Mouse (Mus musculus) NIH3T3 (cell line): Measurements from ENCODE around the gene Snx13.

Experiments
- DNase-seq: peaks from one replicate; pipeline ENCODE4 v3.0.0-alpha.2; 2012; ENCODE audit warnings: low read depth

The Snx13 gene

DNA sequence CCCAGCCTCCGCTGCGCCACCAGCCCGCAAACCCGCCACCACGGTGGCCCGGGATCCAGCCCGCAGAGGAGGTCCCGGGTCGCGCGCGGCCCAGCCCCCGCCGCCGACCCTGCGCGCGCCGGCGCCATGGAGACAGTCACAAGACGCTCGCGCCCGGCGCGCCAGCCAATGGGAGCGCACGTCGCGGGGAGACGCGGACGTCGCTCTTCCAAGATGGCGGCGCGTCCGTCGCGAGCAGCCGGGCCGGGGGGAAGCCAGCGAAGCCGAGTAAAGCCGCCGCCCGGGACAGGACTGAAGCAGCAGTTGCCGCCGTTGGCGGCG is at the start of gene Snx13:
Snx13 (plus strand) TSS at position 188 of the 321 bp plus-strand sequence.
- DNase-seq: peak; percentile 96

DNA sequence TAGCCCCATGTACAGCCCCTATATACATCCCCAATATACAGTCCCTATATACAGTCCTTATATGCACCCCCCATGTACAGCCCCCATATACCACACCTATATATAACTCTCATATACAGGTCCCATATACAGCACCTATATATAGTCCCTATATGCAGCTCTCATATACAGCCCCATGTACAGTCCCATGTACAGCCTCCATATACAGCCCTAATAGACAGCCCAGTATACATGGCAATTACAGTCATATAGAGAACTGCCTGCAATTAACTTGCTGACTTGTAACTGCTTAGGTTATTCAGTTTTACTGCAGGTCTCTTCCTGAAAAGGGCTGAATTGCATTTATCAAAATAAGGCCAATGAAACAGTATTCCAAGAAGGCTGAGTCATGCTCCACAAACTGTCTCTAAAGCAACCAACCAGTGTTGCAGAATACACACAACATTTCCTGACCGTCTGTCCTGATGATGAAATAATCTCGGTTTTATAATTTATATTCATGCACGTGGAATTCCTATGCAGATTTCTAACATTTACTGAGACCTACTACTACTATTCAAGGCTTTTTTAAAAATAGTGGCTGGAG is 49.3 kb upstream of the Snx13 start:
- DNase-seq: peak; percentile 52

DNA sequence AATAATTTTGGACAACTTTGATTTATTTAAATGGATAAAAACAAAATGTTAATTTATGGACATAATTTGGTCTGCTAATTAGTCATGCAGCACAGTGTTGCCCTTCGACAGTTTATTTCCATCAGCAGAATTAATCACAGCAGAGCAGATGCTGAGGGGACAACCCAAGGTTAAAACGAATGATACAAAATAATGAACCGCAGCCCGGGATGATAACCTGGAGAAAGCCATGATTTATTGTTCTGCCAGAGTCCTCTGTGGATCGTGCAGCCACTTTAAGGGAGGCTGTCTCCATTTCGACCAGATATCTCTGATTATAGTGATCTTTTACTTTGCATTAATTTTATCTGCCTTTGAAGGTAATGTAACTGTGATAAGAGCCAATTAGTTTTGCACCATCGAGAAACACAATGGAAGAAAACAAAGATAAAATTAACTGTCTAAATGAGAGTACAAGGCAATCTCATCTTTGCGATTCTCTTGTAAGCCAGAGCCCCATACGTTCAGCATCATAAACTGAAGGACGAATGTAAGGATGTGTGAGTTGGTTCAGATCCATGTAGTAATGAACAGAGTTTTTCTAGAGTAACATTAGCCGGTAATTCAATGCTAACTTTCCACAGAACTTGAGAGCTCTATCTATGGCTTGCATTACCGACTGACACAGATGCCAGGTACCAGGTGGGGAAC is 48.1 kb upstream of the Snx13 start:
- no peak for DNase-seq

DNA sequence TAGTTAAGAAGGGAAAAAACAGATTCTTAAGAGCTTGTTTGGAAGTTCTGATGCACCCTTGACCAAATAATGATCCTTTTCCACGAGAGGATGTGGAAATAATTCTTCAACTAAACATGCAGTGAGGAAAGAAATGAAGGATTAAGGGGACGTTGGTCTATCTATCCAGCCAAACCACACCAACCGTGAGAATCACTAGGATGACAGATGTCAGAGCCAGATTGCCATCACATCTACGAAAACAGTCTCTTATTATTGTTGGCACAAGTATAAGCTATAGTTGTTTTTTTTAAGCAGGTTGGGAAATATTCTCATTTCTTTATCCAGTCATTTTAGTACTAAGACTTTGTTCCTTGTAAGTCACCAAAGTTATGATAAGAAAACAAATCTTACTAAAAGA is 46.7 kb upstream of the Snx13 start:
- DNase-seq: no peak

DNA sequence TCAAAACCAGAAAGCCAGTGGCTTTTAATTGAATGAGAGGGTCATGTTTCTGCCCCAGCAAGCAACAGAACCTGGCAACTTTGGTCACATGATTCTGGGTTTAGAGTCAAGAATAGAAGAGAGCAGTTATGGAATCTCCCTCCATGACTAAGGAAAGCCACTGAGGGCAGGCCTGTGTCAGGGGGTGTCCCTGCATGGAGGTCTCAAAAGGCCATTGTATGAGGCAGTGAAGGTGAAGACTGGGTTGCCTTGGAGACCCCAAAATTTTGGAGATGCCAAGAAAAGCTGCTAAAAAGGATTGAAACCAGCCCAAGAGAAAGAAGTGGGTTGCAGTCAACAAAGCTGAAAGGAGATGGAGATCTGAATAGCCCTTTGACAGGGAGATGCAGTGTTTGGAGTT is 41.2 kb upstream of the Snx13 start:
- DNase-seq: no peak

DNA sequence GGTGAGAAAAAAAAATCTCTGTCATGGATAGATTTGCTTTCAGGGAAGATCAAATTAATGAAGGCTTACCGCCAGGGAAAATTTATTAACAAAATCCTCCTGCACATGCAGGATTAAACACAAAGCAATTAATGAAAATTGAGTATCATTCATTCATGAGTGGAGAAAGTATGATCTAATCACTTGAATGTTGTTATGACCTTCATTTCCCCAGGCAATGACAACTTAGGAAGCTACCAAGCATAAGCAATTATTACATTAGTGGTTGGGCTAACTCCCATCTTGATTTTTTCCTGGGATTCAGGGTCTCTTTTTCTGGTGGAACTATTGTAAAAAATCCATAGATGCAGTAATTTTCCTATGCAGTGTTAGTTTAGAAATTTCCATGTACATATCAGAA is 39.1 kb upstream of the Snx13 start:
- no peak for DNase-seq

DNA sequence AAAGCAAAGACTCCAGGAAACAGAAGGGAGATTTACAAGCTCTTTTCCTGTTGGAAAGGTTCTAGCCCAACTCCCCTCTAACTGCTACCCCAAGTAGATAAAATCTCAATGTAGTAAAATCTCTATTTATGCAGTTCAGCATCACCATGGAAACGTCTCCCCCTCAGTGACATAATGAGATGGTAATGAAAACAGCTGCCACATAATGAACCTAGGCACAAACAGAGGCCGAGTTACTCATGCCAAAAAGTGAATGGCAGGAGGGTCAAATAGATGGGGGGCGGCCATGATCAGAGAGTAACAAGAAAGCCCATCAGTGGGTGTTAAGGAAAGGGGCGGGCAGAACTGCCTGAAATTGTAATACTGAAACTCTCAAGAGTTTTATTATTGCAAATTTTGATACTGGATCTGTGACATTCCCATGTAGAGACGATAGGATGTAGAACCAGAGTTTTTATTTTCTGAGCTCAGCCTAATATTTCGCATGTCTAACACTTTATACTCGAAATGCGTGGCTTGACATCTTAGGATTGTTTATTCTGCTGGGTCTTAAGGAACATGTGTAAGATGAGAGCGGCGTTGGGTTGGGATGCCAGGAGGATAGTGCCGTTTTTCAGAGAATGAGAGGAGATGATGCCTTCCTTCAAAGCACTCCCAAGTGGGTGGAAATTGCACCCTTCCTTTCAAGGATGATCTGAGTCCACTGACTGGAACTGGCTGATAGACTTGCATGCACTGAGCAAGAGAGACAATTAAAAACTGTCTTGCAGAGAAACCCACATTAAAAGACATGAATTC is 38.4 kb upstream of the Snx13 start:
- DNase-seq: no peak

DNA sequence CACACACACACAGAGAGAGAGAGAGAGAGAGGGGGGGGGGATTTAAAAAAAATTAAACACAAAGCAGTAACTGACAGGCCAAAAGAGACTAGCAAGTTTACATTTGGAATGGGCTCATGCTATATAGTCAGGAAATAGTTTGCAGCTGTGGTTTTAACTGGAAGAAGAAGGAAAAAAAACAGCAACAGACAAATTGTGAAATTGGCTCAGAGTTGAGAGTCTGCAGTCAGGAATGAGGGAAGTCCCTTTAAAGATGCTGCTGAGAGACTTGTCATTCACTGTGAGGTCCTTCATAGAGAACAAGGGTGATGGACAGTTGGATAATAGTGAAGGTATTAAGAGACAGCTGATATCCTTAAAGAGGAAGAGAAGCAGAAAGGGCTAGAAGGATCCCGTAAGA is 35.5 kb upstream of the Snx13 start:
- no peak for DNase-seq

DNA sequence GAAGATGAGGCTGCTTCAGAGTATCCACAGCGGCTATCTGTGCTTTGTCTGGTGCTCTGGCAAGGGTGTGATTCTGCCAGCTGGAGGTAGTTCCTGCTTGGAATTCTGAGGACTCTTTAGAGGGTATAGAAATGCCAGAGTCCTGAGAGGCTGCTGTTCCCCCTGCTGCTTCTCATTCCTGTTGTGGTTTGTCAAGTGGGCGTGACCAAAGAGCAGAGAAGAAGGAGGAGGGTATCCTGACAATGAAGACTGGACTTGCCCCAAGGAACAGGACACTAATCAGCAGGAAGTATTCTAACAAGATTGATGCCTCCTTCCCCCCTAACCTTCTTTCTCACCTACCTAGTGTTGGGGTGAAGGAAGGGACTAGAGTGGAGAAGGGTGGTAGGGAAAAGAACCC is 33.0 kb upstream of the Snx13 start:
- DNase-seq: no peak

DNA sequence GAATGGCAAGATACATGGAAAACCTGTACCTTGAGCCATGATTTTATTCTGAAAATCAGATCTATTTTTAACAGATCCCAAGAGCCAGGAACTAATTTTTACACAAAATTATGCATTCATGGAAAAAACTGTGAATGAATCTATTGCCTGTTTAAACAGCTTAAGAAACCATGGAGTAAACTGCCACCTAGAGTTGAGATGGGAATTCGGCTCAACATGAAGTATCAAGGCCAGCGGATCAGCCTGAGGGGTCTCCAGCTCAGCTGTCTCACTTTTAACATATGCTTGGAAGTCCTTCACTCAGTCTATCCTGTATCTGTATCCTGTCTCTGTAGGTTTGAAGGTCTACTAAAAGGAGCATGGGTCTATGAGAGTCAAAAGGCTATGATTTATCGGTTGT is 30.9 kb upstream of the Snx13 start:
- DNase-seq: peak; percentile 42

DNA sequence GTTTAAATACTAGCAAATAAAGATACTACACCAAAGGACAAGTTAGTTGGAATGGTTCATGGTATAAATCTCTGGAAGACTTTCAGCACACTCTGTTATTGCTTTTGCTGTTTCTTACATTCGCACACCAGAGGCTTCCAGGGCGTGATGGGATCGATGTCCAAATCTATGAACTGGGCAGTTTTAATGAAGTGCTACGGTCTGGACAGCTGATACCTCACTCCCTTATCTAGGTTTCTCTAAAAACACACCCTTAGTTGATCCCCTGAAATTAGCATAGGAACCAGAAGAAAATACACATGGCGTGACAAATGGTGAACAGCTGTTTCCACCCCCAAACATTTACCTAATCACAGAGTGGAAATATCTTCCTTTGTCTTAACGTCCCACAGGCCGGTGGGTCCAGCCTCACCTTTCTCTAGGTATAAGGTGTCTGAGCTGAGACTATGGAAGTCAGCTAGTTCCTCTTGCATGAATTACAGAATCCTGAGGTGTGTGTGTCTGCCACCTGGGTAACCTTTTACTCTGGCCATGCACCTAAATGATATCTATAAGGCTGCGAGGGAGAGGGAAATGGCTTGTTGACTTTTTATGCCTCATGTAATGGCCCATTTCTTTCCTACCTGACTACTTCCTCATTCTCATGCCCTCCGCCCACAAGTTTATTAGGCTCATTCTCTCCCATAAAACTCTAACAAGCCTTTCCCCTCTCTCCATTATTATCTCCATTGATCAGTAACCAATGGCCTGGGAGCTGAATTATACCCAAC is 30.3 kb upstream of the Snx13 start:
- no peak for DNase-seq

DNA sequence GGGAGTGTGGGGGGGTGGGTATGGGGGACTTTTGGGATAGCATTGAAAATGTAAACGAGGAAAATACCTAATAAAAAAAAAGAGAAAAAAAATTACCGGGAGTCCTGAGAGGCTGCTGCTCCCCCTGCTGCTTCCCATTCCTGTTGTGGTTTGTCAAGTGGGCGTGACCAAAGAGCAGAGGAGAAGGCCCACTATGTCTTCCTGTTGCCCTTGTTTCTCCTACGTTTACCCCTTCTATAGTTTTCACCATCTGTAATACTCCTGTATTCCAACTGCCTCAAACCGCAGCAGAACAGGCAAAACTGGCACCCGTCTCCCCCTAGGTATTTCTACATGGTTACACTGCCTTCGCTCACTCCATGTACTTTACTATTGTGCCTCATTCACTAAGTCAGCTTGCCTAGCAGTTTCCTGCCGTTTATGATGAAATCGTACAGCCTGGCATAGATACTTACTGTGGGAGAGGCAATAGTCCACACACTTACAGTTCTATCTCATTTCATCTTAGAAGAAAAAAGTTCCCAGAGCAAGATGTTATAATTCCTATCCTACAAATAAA is 28.2 kb upstream of the Snx13 start:
- DNase-seq: no peak

DNA sequence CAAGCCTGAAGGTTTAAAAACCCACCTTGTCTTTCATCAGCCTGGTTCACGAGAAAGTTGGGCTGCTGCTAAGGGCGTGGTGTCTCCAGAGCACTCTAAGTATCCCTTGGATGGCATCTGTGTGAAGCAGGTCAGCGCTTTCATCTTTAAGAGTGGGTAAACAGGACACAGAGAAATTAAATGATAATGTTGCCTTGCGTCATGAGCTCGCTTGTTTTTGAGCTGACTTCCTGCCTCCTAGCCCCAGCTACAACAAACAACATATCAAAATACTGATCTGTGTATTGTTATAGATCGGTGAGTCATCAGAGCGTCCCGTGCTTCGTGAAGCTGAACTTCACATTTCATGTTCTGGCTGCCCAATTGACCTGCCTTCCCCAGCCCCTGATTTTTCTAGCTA is 25.7 kb upstream of the Snx13 start:
- DNase-seq: no peak

DNA sequence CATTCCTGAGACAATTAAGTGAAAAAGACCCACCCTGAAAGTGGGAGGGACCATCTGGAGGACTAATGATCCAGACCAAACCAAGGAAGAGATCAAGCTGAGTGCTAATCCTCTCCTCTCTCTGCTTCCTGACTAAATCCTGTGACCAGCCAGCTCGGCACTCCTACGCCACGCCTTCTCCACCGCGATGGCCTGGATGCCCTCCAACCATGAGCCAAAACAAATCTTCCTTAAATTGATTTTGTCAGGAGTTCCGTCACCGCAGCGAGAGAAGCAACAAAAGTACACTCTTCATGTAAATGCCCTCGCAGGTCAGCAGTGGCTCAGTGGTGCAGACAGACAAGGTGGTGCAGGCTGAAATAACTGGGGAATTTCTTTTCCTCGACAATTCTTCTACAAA is 24.9 kb upstream of the Snx13 start:
- no peak for DNase-seq

DNA sequence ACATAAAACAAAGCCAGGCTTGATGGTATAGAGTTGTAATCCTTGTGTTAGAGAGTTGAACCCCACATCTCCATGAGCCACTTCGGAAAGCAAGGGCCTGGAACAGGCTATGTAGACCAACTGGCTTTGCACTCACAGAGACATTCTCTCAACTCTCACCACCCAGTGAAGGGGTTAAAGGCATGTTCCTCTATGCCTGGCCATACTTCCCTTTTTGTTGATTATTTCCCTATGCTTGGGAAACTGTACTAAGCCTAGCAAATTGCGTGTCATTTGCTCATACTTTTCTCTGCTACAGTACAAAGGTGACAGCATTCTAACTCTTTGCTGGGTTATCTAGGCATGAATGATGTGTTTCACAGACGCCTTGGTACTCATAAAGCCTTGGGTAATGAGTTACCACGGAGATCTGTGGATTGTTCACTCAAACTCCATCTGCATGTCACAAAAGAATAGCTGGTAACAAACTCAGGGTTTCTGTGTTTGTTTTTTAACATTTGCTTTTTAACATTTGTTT is 21.0 kb upstream of the Snx13 start:
- no peak for DNase-seq

DNA sequence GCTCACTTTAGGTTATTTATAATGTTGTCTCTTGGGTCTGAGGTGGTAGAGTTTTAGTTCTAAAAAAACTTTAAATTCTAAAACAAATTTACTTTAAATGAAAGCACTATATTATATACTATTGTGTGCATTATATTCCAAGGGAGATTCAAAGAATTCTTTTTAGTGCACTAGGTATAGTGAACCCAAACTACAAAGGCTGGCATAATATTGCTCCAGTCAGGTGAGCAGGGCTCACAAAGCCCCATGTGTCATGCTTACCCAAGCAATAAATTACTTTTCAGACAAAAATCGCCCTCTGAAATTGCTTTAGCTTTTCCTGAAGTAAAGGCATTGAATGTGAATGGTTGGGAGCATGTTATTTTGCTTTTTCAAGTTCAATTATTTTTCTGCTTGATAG is 19.5 kb upstream of the Snx13 start:
- DNase-seq: no peak

DNA sequence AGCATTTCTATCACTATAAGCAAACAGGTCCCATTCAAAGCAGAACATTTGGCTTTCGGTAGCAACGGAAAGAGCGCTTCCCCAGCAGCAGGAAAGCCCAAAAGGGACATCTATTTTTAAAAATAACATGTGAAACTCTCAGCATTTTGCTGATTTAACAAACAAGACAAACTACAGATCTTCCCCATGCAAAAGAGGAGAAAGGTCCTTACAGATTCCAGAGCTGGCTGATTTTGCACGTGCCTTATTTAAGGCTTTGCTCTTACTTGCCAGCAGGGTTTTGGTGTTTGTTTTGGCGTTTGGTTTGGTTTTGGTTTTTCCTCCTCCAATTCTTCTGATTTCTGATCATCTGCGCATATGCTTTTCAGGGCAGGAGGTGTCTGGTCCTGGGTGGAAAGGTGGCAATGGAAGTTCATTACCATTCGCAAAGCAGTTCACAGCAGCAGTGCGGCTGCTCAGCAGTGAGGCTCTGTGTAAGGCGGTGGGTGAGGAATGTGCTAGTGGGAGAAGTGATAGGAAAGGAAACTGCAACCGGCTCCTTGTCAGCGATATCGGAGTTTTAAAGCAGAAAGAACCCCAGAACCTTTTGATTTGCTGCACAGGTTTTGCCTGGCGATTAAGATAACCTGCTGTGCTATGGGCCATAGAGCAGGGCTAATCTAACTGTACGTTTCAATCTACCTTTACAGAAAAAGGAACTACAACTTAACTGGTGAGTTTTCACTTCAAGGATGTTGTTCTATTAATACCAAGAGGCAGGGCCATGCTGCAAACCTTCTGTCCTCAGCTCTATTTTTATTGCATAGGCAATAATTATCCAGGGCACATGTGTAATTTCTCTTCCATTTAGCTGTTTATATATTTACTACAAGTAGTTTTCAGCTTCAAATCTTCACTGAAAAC is 8.1 kb upstream of the Snx13 start:
- no peak for DNase-seq

DNA sequence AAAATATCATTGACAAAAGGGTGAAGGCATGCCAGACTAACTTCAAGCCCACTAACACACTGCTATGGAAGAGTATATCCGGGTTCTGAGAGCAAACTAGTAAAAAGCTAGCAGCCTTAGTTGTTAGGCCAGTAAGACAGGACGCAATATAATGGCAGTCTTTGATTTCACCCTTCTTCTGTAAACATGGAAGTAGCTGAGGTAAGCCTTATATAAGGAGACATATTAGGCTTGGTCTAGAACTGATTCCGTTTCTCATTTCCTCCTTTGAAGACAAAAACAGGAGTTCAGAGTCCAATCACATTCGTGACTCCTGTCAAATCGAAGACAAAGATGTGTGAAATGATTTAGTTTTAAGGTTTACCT is 7.4 kb upstream of the Snx13 start:
- no peak for DNase-seq

DNA sequence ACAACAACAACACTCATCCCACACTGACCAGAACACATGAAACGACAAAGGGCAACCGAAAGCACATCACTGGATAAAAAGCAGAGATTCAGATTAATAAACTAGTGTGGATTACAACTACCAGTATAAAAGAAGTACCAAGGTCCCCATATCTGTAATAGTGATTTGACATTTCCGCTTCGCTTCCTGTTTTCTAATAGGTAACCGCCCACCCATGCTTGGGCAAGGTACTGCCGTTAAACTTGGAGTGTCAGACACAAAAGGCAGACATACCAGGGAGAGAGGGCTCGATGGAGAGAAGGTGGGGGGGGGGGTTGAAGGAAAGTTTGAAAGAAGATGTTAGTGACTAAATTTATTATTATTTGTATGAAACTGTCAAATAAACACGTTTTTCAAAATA is 5.0 kb upstream of the Snx13 start:
- no peak for DNase-seq

DNA sequence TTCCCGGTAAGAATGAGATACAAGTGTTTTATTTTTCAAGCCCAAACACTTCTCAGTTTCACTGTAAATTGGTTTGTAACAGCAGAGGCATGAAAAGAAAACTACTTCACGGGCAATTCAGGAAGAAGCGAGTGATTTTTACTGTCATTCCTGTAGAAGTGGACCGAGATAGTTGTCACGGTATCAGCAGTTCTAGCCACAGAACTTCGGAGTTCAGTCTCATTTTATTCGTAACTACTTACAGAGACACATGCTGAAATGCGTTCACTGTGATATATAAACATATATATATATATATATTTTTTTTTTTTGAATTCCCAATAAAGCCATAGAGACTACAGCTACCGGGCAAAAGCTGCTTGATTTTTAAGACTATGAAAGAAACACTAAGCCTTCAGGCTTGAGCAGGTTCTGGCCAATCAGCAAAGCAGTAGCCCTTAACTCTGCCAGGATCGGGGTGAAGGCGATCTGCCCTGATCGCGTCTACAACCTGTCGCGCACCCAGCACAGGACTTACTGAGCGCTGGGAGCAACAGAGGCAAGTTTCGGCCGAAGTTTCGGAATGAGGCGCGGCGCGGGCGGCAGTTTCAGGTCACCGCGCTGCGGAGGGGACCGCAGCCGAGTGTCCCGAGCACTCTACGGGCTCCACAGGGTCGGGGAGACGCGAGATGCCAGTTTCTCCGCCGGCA is 532 bp upstream of the Snx13 start:
- DNase-seq: no peak
